ENCODE assay signal across 22 mouse cellular contexts in the genomic region with DNA sequence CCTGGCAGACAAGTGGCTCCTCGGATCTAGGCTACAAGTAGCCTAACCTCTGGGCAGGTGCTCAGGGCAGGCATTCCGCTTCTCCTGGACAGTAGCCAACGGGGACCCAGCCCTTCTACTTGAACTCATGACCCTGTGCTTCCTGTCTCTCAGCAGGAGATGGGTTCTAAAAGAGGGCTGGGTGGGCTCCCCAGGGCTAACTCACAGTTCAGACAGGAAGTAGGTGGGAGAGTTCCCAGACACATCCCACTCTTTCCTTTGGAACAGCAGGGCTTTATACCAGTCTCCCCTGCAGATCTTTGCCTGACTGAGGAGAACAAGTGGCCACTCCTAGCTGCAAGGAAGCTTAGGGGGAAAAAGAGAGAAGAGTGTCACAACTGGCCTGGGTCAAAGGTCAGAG.
A peak's percentile ranks its signal among the peaks of the same experiment; 100 is the strongest.
DNase-seq lines count a peak whose midpoint lies in the region; ATAC-seq and TF ChIP-seq lines count a peak whose summit lies in the region.
"Had no signal": no experiment of that assay in that cellular context is flagged by ENCODE, and none has a peak within 500 bp of the region (broad histone marks: within the 10 kb centered on the region; RNA-seq: fewer than 3 reads in every experiment).

No protein-coding gene starts in this region.

- H3K4me3 ChIP-seq in heart, embryonic 13.5 days, result no peak overlapping the region
- H3K4me3 ChIP-seq in heart, embryonic 12.5 days, result no peak overlapping the region
- no peak overlapping the region for H3K4me3 ChIP-seq in kidney, postnatal 0 days (replicated peaks; ENCODE audit: low read depth, low read length)
- H3K4me3 ChIP-seq in midbrain, postnatal 0 days (ENCODE audit: low read depth, low read length), result no peak overlapping the region
- H3K4me3 ChIP-seq: hindbrain, embryonic 15.5 days; intestine, embryonic 15.5 days; limb, embryonic 12.5 days; liver, embryonic 12.5 days; midbrain, embryonic 12.5 days; myocyte; neural tube, embryonic 15.5 days had no signal

- DNase-seq in cerebellum, adult 11-12 months, result peak; percentile 65
- DNase-seq in cerebellum, postnatal 36 days, result no peak
- DNase-seq in kidney, postnatal 0 days (ENCODE audit: low spot score), result peak; percentile 25
- DNase-seq in kidney, adult 11 months, result no peak
- peak; percentile 41 for DNase-seq in ZHBTc4 (ENCODE audit: low read depth, low spot score)
- DNase-seq in midbrain, postnatal 0 days (ENCODE audit: low spot score), result no peak
- DNase-seq: adrenal gland, postnatal 36 days; gastrocnemius, postnatal 10 days; heart, adult 11 months; heart, postnatal 14 days; thymus, postnatal 36 days had no signal

- no peak for TF ChIP-seq CTCF in kidney, postnatal 0 days (IDR thresholded peaks at IDR 0.05; ENCODE audit: low read depth)
- TF ChIP-seq CTCF in midbrain, postnatal 0 days (IDR thresholded peaks at IDR 0.05), result no peak

- H3K36me3 ChIP-seq in heart, embryonic 13.5 days, result no peaks in the 10 kb centered on the region
- H3K36me3 ChIP-seq in heart, embryonic 12.5 days, result no peaks in the 10 kb centered on the region
- no peaks in the 10 kb centered on the region for H3K36me3 ChIP-seq in kidney, postnatal 0 days (ENCODE audit: insufficient read depth, low read length)
- H3K36me3 ChIP-seq in midbrain, postnatal 0 days (ENCODE audit: insufficient read depth, low read length), result no peaks in the 10 kb centered on the region
- H3K36me3 ChIP-seq: hindbrain, embryonic 15.5 days; intestine, embryonic 15.5 days; limb, embryonic 12.5 days; liver, embryonic 12.5 days; midbrain, embryonic 12.5 days; neural tube, embryonic 15.5 days had no signal

- H3K9me3 ChIP-seq in heart, embryonic 13.5 days, result no peaks in the 10 kb centered on the region
- no peaks in the 10 kb centered on the region for H3K9me3 ChIP-seq in heart, embryonic 12.5 days (replicated peaks)
- no peaks in the 10 kb centered on the region for H3K9me3 ChIP-seq in kidney, postnatal 0 days (replicated peaks; ENCODE audit: low read length)
- no peaks in the 10 kb centered on the region for H3K9me3 ChIP-seq in midbrain, postnatal 0 days (ENCODE audit: low read length)
- H3K9me3 ChIP-seq: hindbrain, embryonic 15.5 days; intestine, embryonic 15.5 days; limb, embryonic 12.5 days; liver, embryonic 12.5 days; midbrain, embryonic 12.5 days; neural tube, embryonic 15.5 days had no signal

- H3K27ac ChIP-seq in heart, embryonic 13.5 days (replicated peaks), result peak overlapping the region; percentile 29
- no peak overlapping the region; the same call in 1 of the 2 replicates for H3K27ac ChIP-seq in heart, embryonic 12.5 days (ENCODE audit: poor library complexity, severe bottlenecking)
- H3K27ac ChIP-seq in kidney, postnatal 0 days, result no peak overlapping the region
- H3K27ac ChIP-seq in midbrain, postnatal 0 days (ENCODE audit: low read depth, low read length), result no peak overlapping the region
- H3K27ac ChIP-seq: hindbrain, embryonic 15.5 days; intestine, embryonic 15.5 days; limb, embryonic 12.5 days; liver, embryonic 12.5 days; midbrain, embryonic 12.5 days; neural tube, embryonic 15.5 days had no signal

- H3K9ac ChIP-seq in heart, embryonic 13.5 days, result no peak overlapping the region
- H3K9ac ChIP-seq in heart, embryonic 12.5 days, result no peak overlapping the region
- H3K9ac ChIP-seq in kidney, postnatal 0 days (ENCODE audit: low read depth, low read length), result no peak overlapping the region
- H3K9ac ChIP-seq in midbrain, postnatal 0 days (replicated peaks; ENCODE audit: low read length, poor library complexity, severe bottlenecking), result no peak overlapping the region
- H3K9ac ChIP-seq: hindbrain, embryonic 15.5 days; intestine, embryonic 15.5 days; limb, embryonic 12.5 days; liver, embryonic 12.5 days; lung, embryonic 14.5 days; midbrain, embryonic 12.5 days; neural tube, embryonic 15.5 days had no signal

- H3K4me1 ChIP-seq in heart, embryonic 13.5 days, result peaks cover 61% of the 10 kb centered on the region
- peaks cover 46% of the 10 kb centered on the region for H3K4me1 ChIP-seq in heart, embryonic 12.5 days (replicated peaks)
- peaks cover 13% of the 10 kb centered on the region for H3K4me1 ChIP-seq in kidney, postnatal 0 days (replicated peaks; ENCODE audit: insufficient read depth, low read length)
- H3K4me1 ChIP-seq in midbrain, postnatal 0 days (ENCODE audit: insufficient read depth, low read length), result no peaks in the 10 kb centered on the region

- WGBS in heart, embryonic 13.5 days, result 36% methylated on average over 3 of the region's 3 CpGs
- 38% methylated on average over 3 of the region's 3 CpGs for WGBS in heart, embryonic 12.5 days
- WGBS in kidney, postnatal 0 days, result 27% methylated on average over 3 of the region's 3 CpGs
- 85% methylated on average over 3 of the region's 3 CpGs for whole genome bisulfite sequencing in midbrain, postnatal 0 days

- H3K4me2 ChIP-seq in heart, embryonic 13.5 days, result no peak overlapping the region
- H3K4me2 ChIP-seq in heart, embryonic 12.5 days, result no peak overlapping the region
- no peak overlapping the region for H3K4me2 ChIP-seq in kidney, postnatal 0 days (ENCODE audit: low read length)
- H3K4me2 ChIP-seq in midbrain, postnatal 0 days (ENCODE audit: low read depth, low read length, poor library complexity, severe bottlenecking), result no peak overlapping the region
- H3K4me2 ChIP-seq: hindbrain, embryonic 15.5 days; intestine, embryonic 15.5 days; limb, embryonic 12.5 days; liver, embryonic 12.5 days; lung, embryonic 14.5 days; midbrain, embryonic 12.5 days; neural tube, embryonic 15.5 days had no signal

- no peaks in the 10 kb centered on the region for H3K27me3 ChIP-seq in heart, embryonic 13.5 days (replicated peaks)
- H3K27me3 ChIP-seq in heart, embryonic 12.5 days (replicated peaks), result no peaks in the 10 kb centered on the region
- H3K27me3 ChIP-seq in kidney, postnatal 0 days (ENCODE audit: insufficient read depth, low read length), result no peaks in the 10 kb centered on the region
- no peaks in the 10 kb centered on the region for H3K27me3 ChIP-seq in midbrain, postnatal 0 days (ENCODE audit: insufficient read depth, low read length)
- H3K27me3 ChIP-seq: hindbrain, embryonic 15.5 days; intestine, embryonic 15.5 days; neural tube, embryonic 15.5 days had no signal

- ATAC-seq in heart, embryonic 13.5 days (ENCODE audit: extremely low read depth, insufficient number of reproducible peaks, low FRiP score, low TSS enrichment), result no peak
- no peak for ATAC-seq in heart, embryonic 12.5 days (ENCODE audit: insufficient number of reproducible peaks, low FRiP score)
- no peak for ATAC-seq in kidney, postnatal 0 days (replicated peaks; ENCODE audit: low FRiP score, low read depth)
- no peak for ATAC-seq in midbrain, postnatal 0 days (ENCODE audit: low FRiP score)
- ATAC-seq: CD4-positive, CD25-positive, alpha-beta regulatory T cell, adult 4 months; intestine, embryonic 15.5 days; liver, embryonic 12.5 days had no signal

Comparison
In these comparisons a context has a peak if more than half of its experiments do, and no peak if none do; other contexts are left out.
1. DNase-seq: peak in cerebellum, adult 11-12 months (single experiment), kidney, postnatal 0 days (single experiment) and ZHBTc4 (single experiment); none in cerebellum, postnatal 36 days (0 of 2), kidney, adult 11 months (single experiment) and midbrain, postnatal 0 days (single experiment).